Mouse (Mus musculus) right cerebral cortex, postnatal 14 days (tissue): ENCODE measurements around the gene Ceacam15.

Experiments used
- DNase-seq: peaks from one replicate; pipeline ENCODE4 v3.0.0; 2022

The Ceacam15 gene

DNA sequence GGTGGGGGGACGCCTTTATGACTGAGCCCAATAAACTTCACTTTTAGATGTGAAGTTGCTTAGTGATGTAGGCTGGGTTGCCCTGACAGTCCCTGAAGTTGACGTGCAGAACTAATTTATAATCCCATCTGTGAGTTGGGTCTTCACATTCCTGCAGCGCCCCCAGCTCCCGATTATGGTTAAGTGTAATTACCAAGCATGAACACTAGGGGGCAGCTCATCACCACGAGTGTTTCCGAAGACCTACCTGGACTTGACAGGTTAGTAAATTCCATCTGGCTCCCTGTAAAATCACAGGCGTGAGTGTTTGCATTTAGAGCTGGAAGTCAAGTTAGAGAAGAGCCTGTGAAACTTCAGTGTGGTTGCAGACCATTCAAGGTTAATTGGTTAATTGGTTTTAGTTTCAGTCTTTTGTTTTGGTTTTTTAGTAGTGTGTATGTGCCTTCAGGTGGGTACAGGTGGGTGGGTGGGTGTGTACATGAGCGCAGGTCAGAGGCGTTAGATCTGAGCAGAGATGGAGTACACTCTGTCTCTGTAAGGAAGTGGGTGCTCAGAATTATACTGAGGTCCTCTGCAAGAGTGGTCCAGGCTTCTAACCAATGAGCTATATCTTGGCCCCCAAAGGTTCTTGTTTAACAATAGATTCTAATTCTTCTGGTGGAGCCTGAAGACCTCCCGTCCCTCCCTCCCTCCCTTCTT lies 45.8 kb downstream of the Ceacam15 start:
- no peak for DNase-seq

DNA sequence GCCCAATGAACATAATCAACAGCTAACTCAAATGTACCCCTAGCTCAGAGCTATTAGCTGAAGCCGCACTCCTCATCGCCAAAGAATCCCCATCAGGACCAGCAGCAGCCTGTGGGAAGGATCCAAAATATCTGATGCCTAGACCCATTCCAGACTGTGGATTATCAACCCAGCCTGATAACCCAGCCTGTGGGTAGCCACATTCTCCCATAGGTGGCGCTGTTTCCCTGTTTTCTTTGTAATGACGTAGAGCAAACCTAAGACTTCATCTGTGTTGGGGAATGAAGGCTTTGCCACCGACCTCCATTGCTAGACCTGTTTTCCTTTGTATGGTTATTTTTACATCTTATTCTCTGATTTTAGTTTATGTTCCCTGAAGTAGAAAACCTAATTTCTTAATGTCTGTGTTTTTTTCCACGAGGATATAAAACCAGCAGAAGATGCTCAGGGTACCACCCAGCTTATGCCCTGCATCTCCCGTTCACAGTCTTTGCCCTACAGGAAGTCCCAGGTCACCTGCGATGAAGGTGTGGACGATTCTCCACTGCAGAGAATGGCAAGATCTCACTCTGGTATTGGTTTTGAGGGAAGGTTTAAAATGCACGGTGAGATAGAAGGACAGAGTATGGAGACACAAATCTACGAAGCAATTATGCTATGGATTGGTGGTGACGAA lies 47.3 kb downstream of the Ceacam15 start:
- DNase-seq = peak; percentile 65

DNA sequence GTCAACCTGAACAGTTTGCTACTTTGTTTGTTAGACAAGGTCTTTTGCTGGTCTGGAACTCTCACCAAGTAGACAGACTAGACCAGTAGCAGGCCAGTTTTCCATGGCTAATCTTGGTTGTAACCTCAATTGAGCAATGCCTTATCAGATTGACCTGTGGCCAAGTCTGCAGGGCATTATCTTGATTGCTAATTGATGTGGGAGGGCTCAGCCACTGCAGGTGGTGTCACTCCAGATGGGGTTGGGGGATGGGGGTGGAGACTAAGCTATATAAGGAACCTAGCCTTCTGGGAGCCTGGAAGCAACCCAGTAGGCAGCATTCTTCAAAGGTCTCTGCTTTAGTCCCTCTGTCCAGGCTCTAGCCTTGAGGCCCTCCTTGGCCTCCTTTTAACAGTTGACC lies 51.8 kb downstream of the Ceacam15 start:
- DNase-seq = no peak

DNA sequence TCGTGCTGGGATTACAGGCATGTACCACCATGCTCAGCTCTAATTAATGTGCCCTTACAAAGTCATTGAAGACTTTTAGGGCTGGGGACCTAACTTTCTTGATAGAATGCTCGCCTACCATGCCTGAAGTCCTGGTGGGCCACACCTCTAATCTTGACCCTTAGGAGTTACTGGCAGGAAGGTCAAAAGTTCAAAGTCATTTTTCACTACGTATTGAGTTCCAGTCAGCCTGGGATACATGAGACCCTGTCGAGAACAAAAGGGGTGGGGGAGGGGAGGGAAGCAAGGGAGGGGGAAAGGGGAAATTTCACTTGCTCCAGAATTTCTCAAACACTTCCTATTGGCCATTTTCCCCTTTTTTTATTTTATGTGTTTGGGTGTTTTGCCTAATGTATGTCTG lies 52.4 kb downstream of the Ceacam15 start:
- DNase-seq = no peak
